In genomic region chr19:11634330-11634729, GRCm38 (mm10) we compare ENCODE assay signal across 31 mouse cellular contexts. TPM values are rescaled to one million over a fixed set of nuclear protein-coding genes. Genes with fewer than 3 reads are reported as not detected.
DNase-seq lines count a peak whose midpoint lies in the region; ATAC-seq lines count a peak whose summit lies in the region.
"Had no signal": no experiment of that assay in that cellular context is flagged by ENCODE, and none has a peak within 500 bp of the region (broad histone marks: within the 10 kb centered on the region; RNA-seq: fewer than 3 reads in every experiment).

No protein-coding gene starts in this region.

- DNase-seq in liver = no peak
- no peak for DNase-seq in forebrain, embryonic 11.5 days (ENCODE audit: low spot score)
- no peak for DNase-seq in adrenal gland, adult 2 months
- DNase-seq: adrenal gland, postnatal 10 days; adrenal gland, postnatal 25 days; B cell, adult 2 months; cerebellum, adult 11 months; cerebellum, adult 18-20 months; cerebellum, adult 8-10 months; cerebellum, adult 9-11 months; cerebellum, postnatal 14 days; cerebellum, postnatal 36 days had no signal

- H3K4me3 ChIP-seq in liver, embryonic 12.5 days = no peak overlapping the region
- H3K4me3 ChIP-seq in forebrain, embryonic 11.5 days (ENCODE audit: low read depth, low read length) = no peak overlapping the region
- H3K4me3 ChIP-seq: embryonic facial prominence, embryonic 10.5 days; embryonic facial prominence, embryonic 12.5 days; forebrain, embryonic 12.5 days had no signal

- H3K36me3 ChIP-seq in liver, embryonic 12.5 days = no peaks in the 10 kb centered on the region
- no peaks in the 10 kb centered on the region for H3K36me3 ChIP-seq in forebrain, embryonic 11.5 days (ENCODE audit: control insufficient read depth, insufficient read depth, low read length)
- H3K36me3 ChIP-seq: embryonic facial prominence, embryonic 10.5 days; embryonic facial prominence, embryonic 12.5 days; forebrain, embryonic 12.5 days; G1E had no signal

- WGBS in liver, embryonic 12.5 days (ENCODE audit: insufficient replicate concordance) = 63% methylated on average over 2 of the region's 2 CpGs
- 79% methylated on average over 2 of the region's 2 CpGs for WGBS in forebrain, embryonic 11.5 days

- no peaks in the 10 kb centered on the region for H3K9me3 ChIP-seq in liver, embryonic 12.5 days (replicated peaks)
- H3K9me3 ChIP-seq in forebrain, embryonic 11.5 days (ENCODE audit: control insufficient read depth, low read length) = no peaks in the 10 kb centered on the region
- H3K9me3 ChIP-seq: embryonic facial prominence, embryonic 10.5 days; embryonic facial prominence, embryonic 12.5 days; forebrain, embryonic 12.5 days; G1E had no signal

- H3K4me2 ChIP-seq in liver, embryonic 12.5 days = no peak overlapping the region
- no peak overlapping the region for H3K4me2 ChIP-seq in forebrain, embryonic 11.5 days (ENCODE audit: low read depth, low read length, severe bottlenecking)
- H3K4me2 ChIP-seq: embryonic facial prominence, embryonic 12.5 days; forebrain, embryonic 12.5 days had no signal

- H3K9ac ChIP-seq in liver, embryonic 12.5 days = no peak overlapping the region
- no peak overlapping the region for H3K9ac ChIP-seq in forebrain, embryonic 11.5 days (ENCODE audit: low read length)
- H3K9ac ChIP-seq: embryonic facial prominence, embryonic 12.5 days; forebrain, embryonic 12.5 days had no signal

- no peaks in the 10 kb centered on the region for H3K27me3 ChIP-seq in liver, embryonic 12.5 days (replicated peaks)
- no peaks in the 10 kb centered on the region for H3K27me3 ChIP-seq in forebrain, embryonic 11.5 days (ENCODE audit: control insufficient read depth, insufficient read depth, low read length)
- H3K27me3 ChIP-seq: CH12.LX; embryonic facial prominence, embryonic 12.5 days; forebrain, embryonic 12.5 days; Patski had no signal

- ATAC-seq in liver, embryonic 12.5 days = peak; percentile 27; the same call in 1 of the 2 replicates
- ATAC-seq in common myeloid progenitor, adult 5-6 weeks (replicated peaks; ENCODE audit: low read depth, poor library complexity, severe bottlenecking) = peak; percentile 48; the same call in 1 of the 2 replicates
- peak; percentile 63 for ATAC-seq in megakaryocyte-erythroid progenitor cell, adult 5-6 weeks (replicated peaks; ENCODE audit: low FRiP score, low TSS enrichment, poor library complexity, severe bottlenecking)
- ATAC-seq in forebrain, embryonic 11.5 days (replicated peaks; ENCODE audit: low FRiP score) = no peak
- ATAC-seq: activated CD4-positive, CD25-positive, alpha-beta regulatory T cell, adult 4 months; CD4-positive, CD25-positive, alpha-beta regulatory T cell, adult 4 months; forebrain, embryonic 14.5 days; forebrain, embryonic 16.5 days; Patski had no signal

- H3K4me1 ChIP-seq in liver, embryonic 12.5 days = peaks cover 3% of the 10 kb centered on the region; the same call in 1 of the 2 replicates
- no peaks in the 10 kb centered on the region for H3K4me1 ChIP-seq in forebrain, embryonic 11.5 days (replicated peaks; ENCODE audit: control insufficient read depth, insufficient read depth, low read length)
- H3K4me1 ChIP-seq: embryonic facial prominence, embryonic 10.5 days; embryonic facial prominence, embryonic 12.5 days; forebrain, embryonic 12.5 days had no signal

- no peak overlapping the region for H3K27ac ChIP-seq in liver, embryonic 12.5 days
- H3K27ac ChIP-seq in forebrain, embryonic 11.5 days (ENCODE audit: low read depth, low read length) = no peak overlapping the region
- H3K27ac ChIP-seq: embryonic facial prominence, embryonic 10.5 days; embryonic facial prominence, embryonic 12.5 days; forebrain, embryonic 12.5 days had no signal

RNA-seq across cellular contexts. Expression of gene Ms4a3, which starts 6.3 kb away (rescaled TPM):
- polyA plus RNA-seq in liver, embryonic 12.5 days (2016; fragmentation: Nextera tagmentation; extraction: Ambion mirVana) = 4.5 and 6.4 TPM in 2 replicates
- 31.1 and 41.7 TPM in 2 replicates for total RNA-seq in common myeloid progenitor, adult 5-6 weeks (2017)
- 5.3 TPM in 1 of 2 replicates, not detected in the other for total RNA-seq in megakaryocyte-erythroid progenitor cell, adult 5-6 weeks (2014; fragmentation: Nextera tagmentation)
- total RNA-seq in megakaryocyte-erythroid progenitor cell, adult 5-6 weeks (2017) = 0.14 and 3.0 TPM in 2 replicates
- polyA plus RNA-seq in forebrain, embryonic 11.5 days (2014; fragmentation: Nextera tagmentation; extraction: Ambion mirVana) = not detected in 2 replicates
- not detected for total RNA-seq in adrenal gland, adult 2 months (2021)
- polyA plus RNA-seq in adrenal gland, adult 2 months (2012; rRNA removed) = not detected in 2 replicates
- total RNA-seq: adrenal gland, adult 18-20 months; adrenal gland, postnatal 25 days; G1E had no signal
- polyA plus RNA-seq: activated CD4-positive, CD25-positive, alpha-beta regulatory T cell, adult 4 months; brain, embryonic 14.5 days; CD4-positive, CD25-positive, alpha-beta regulatory T cell, adult 4 months; cortical plate, adult 2 months; embryonic facial prominence, embryonic 12.5 days; forebrain, embryonic 12.5 days; forebrain, embryonic 14.5 days; forebrain, embryonic 16.5 days; frontal cortex, adult 2 months; G1E had no signal

RNA-seq across cellular contexts. Expression of gene Ms4a2, which starts 10.8 kb away (rescaled TPM):
- polyA plus RNA-seq in liver, embryonic 12.5 days (2016; fragmentation: Nextera tagmentation; extraction: Ambion mirVana) = 0.20 and 0.52 TPM in 2 replicates
- total RNA-seq in common myeloid progenitor, adult 5-6 weeks (2017) = 54.6 and 59.7 TPM in 2 replicates
- 0.96 and 1.6 TPM in 2 replicates for total RNA-seq in megakaryocyte-erythroid progenitor cell, adult 5-6 weeks (2014; fragmentation: Nextera tagmentation)
- total RNA-seq in megakaryocyte-erythroid progenitor cell, adult 5-6 weeks (2017) = 2.8 and 5.3 TPM in 2 replicates
- polyA plus RNA-seq in forebrain, embryonic 11.5 days (2014; fragmentation: Nextera tagmentation; extraction: Ambion mirVana) = not detected in 2 replicates
- under 1 TPM in 1 of 2 experiments, not detected in 1; 0.17 TPM for total RNA-seq in adrenal gland, adult 2 months (2021)
- not detected in 2 replicates for polyA plus RNA-seq in adrenal gland, adult 2 months (2012; rRNA removed)
- total RNA-seq: adrenal gland, adult 18-20 months; adrenal gland, postnatal 25 days had no signal
- polyA plus RNA-seq: activated CD4-positive, CD25-positive, alpha-beta regulatory T cell, adult 4 months; CD4-positive, CD25-positive, alpha-beta regulatory T cell, adult 4 months; embryonic facial prominence, embryonic 10.5 days; forebrain, embryonic 12.5 days; forebrain, embryonic 14.5 days; forebrain, embryonic 16.5 days; frontal cortex, adult 2 months had no signal

RNA-seq across cellular contexts. Expression of gene Oosp2, which starts 26.0 kb away (rescaled TPM):
- 0.55 and 0.63 TPM in 2 replicates for polyA plus RNA-seq in liver, embryonic 12.5 days (2016; fragmentation: Nextera tagmentation; extraction: Ambion mirVana)
- 2.7 TPM in 1 of 2 replicates, not detected in the other for total RNA-seq in common myeloid progenitor, adult 5-6 weeks (2017)
- total RNA-seq in megakaryocyte-erythroid progenitor cell, adult 5-6 weeks (2014; fragmentation: Nextera tagmentation) = not detected in 2 replicates
- total RNA-seq in megakaryocyte-erythroid progenitor cell, adult 5-6 weeks (2017) = not detected in 2 replicates
- polyA plus RNA-seq in forebrain, embryonic 11.5 days (2014; fragmentation: Nextera tagmentation; extraction: Ambion mirVana) = not detected in 2 replicates
- total RNA-seq in adrenal gland, adult 2 months (2021) = under 1 TPM in 1 of 2 experiments, not detected in 1; 0.75 TPM
- polyA plus RNA-seq in adrenal gland, adult 2 months (2012; rRNA removed) = not detected in 2 replicates
- total RNA-seq: adrenal gland, postnatal 10 days; adrenal gland, postnatal 4 days; G1E had no signal
- polyA plus RNA-seq: activated CD4-positive, CD25-positive, alpha-beta regulatory T cell, adult 4 months; brain, embryonic 14.5 days; CD4-positive, CD25-positive, alpha-beta regulatory T cell, adult 4 months; cortical plate, adult 2 months; embryonic facial prominence, embryonic 10.5 days; embryonic facial prominence, embryonic 12.5 days; embryonic facial prominence, embryonic 14.5 days; forebrain, embryonic 12.5 days; forebrain, embryonic 14.5 days; forebrain, embryonic 16.5 days; frontal cortex, adult 2 months; G1E; Patski had no signal

RNA-seq across cellular contexts. Expression of gene Ms4a6d, which starts 29.7 kb away (rescaled TPM):
- 2.4 and 2.7 TPM in 2 replicates for polyA plus RNA-seq in liver, embryonic 12.5 days (2016; fragmentation: Nextera tagmentation; extraction: Ambion mirVana)
- 0.82 TPM in 1 of 2 replicates, not detected in the other for total RNA-seq in common myeloid progenitor, adult 5-6 weeks (2017)
- total RNA-seq in megakaryocyte-erythroid progenitor cell, adult 5-6 weeks (2014; fragmentation: Nextera tagmentation) = not detected in 2 replicates
- not detected in 2 replicates for total RNA-seq in megakaryocyte-erythroid progenitor cell, adult 5-6 weeks (2017)
- polyA plus RNA-seq in forebrain, embryonic 11.5 days (2014; fragmentation: Nextera tagmentation; extraction: Ambion mirVana) = 1.8 and 2.2 TPM in 2 replicates
- 1 to 10 TPM; 6.2 to 6.4 TPM for total RNA-seq in adrenal gland, adult 2 months (2021)
- polyA plus RNA-seq in adrenal gland, adult 2 months (2012; rRNA removed) = 3.8 and 5.4 TPM in 2 replicates

RNA-seq across cellular contexts. Expression of gene Oosp1, which starts 56.6 kb away (rescaled TPM):
- polyA plus RNA-seq in liver, embryonic 12.5 days (2016; fragmentation: Nextera tagmentation; extraction: Ambion mirVana) = not detected in 2 replicates
- total RNA-seq in common myeloid progenitor, adult 5-6 weeks (2017) = 7.4 and 12.8 TPM in 2 replicates
- not detected in 2 replicates for total RNA-seq in megakaryocyte-erythroid progenitor cell, adult 5-6 weeks (2014; fragmentation: Nextera tagmentation)
- 3.4 TPM in 1 of 2 replicates, not detected in the other for total RNA-seq in megakaryocyte-erythroid progenitor cell, adult 5-6 weeks (2017)
- polyA plus RNA-seq in forebrain, embryonic 11.5 days (2014; fragmentation: Nextera tagmentation; extraction: Ambion mirVana) = not detected in 2 replicates
- under 1 TPM in 1 of 2 experiments, not detected in 1; 0.66 TPM for total RNA-seq in adrenal gland, adult 2 months (2021)
- polyA plus RNA-seq in adrenal gland, adult 2 months (2012; rRNA removed) = not detected in 2 replicates
- polyA plus RNA-seq: activated CD4-positive, CD25-positive, alpha-beta regulatory T cell, adult 4 months; brain, embryonic 14.5 days; CD4-positive, CD25-positive, alpha-beta regulatory T cell, adult 4 months; cortical plate, adult 2 months; embryonic facial prominence, embryonic 10.5 days; embryonic facial prominence, embryonic 12.5 days; embryonic facial prominence, embryonic 14.5 days; forebrain, embryonic 12.5 days; forebrain, embryonic 14.5 days; forebrain, embryonic 16.5 days; frontal cortex, adult 2 months; G1E; Patski had no signal
